Mouse (Mus musculus) common myeloid progenitor, adult 5-6 weeks (primary cell): ENCODE measurements at regions not wholly inside any gene's neighbourhood (a gene's known extent, or its start where the extent isn't known, plus 50 kb on each side); places are given as distances from the start of the nearest gene placed in this dataset.
A peak's percentile ranks its signal among the peaks of the same experiment; 100 is the strongest.

Experiments used
- ATAC-seq: replicated peaks from 2 replicates; pipeline ENCODE4 v1.8.0; 2016; ENCODE audit warnings: low read depth, mild to moderate bottlenecking, moderate TSS enrichment, inconsistent platforms; ENCODE audit not compliant: poor library complexity, severe bottlenecking

DNA sequence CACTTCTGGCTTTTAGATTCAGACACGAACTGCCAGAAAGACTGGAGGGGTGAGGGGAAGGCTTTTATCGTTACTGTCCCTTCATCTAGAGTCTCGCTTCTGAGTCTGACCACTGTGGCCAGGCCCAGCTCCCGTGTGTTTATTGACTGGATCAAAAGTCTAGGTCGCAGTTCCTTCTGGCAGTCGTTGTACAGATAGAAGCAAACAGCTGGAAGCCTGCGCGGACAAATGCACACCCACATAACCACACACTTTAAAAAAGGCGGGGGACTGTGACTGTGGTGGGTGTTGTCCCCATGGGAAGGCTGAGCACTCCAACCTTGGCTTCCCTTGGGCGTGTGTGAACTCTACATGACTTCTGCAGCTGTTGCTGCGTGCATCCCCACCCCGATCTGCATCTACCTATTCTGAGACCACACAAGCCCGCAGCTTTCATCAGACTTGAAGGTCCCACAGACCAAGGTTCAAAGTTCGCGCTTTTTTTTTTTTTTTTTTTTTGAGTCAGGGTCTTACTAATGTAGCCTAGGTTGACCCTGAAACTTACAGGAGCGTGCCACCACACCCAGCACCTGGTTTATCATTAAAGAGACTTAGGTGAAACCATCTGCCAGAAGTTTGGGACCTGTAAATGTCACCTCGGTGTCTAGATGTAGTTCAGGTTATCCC lies 54.5 kb upstream of the Hes1 start:
- ATAC-seq = peak; percentile 61

DNA sequence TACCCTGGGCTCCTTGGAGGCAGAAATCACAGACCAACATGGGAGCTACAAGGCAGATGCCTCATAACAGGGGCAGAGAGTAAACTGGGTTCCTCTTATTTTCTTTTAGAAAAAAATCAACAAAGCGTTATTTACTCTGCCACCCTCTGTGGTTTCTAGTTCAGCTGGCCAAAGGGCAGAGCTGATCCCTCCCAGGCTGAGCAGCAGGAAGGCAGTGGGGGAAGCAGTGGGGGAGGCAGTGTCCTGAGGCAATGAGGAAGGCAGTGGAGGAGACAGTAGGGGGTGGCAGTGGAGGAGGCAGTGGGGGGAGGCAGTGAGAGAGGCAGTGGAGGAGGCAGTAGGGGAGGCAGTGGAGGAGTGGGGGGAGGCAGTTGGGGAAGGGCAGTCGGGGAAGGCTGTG lies 51.1 kb upstream of the Hes1 start:
- ATAC-seq = peak; percentile 37

GRCm38 (mm10) chr16:30013943-30014342 lies 50.2 kb upstream of the Hes1 start:
- ATAC-seq = no peak
